Mouse (Mus musculus): ENCODE data around the gene Rufy4. TPM values are rescaled to one million over a fixed set of nuclear protein-coding genes. Genes with fewer than 3 reads are reported as not detected.
"Not testable (repeated sequence)": the region's sequence is repeated elsewhere in the genome, so short reads cannot be mapped to it uniquely, and the experiment has no call there.

Gene Rufy4
- total RNA-seq, 2 experiments from 2014 or later = 0.19 TPM; not detected in 1

DNA sequence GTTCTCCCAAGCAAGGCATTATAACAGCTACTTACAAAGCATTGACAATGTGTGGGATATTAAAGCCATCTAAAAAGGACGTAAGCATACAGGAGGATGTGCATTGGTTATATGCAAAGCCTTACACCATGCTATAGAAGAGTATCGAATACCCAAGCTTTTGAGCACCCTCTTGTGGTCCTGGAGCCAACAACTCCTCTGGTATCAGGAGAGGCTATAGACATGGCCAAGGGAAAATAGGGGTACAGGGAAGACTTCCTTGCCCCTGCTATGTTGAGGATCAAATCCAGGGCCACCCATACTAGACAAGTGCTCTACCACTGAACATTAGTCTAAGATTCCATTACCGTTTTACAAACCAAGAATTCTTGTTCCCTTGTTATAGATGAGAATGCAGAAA, 6.7 kb downstream of the Rufy4 start:
- no peak overlapping the region for H3K27ac ChIP-seq
- TF ChIP-seq CTCF (IDR thresholded peaks at IDR 0.05) = peak; percentile 37

DNA sequence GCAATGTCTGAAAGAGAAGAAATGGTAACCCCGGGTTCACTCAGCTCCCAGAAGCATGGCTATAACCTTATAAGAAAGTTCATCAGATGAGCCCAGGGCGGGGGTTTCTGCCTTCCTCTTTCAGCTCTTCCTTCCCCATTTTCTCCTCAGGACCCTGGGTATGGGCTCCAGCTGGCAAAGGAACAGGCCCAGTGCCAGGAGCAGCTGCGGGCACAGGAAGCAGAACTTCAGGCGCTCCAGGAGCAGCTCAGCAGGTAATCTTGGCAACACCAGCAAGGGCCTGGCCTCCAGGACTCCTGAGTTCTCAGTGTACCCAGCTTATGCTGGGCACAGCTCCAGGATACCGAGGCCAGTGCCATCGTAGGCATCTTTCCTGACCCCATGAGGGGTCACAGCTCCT, 8.6 kb downstream of the Rufy4 start:
- intact Hi-C loops (cut with DNase I) = no loop called here

More for the DNA sequence above, 6.7 kb downstream of the Rufy4 start:
- intact Hi-C loops (cut with DNase I) = no loop called here
- H3K4me3 ChIP-seq = no peak overlapping the region
- DNase-seq (ENCODE audit: extremely low spot score in 1 of 2, low spot score in 2 of 2) = no peak

DNA sequence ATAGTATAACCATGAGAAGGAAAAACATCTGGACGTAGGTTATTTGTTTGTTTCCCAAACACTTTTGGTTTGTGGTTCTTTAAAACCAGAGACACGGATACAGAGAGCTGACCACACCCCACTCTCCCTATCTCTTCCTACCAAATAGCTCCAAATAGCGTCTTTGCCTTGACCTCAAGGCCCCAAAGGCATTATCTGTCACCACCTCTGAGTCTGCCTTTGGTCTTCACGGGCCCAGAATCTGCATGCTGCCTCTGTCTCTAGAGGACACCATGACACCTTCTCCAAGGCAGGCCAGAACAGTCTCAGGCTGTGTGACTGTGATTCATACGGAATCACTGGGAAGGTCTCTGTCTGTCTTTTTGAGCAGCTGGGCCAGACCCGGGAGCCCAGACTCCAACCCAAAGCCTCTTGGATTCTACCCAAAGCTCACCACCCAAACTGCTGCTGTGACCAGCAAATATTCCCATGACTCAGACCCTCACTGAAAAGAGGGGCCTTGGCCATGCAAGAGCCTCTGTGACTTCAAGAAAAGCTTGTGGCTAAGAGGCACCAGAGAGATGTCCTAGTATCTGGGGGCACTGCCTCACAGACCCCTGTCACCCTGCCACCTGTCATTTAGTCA, 10.1 kb downstream of the Rufy4 start:
- Histone ChIP-seq H3K4me3 (no peak overlapping the region), H3K27ac (no peak overlapping the region)
- intact Hi-C loops (cut with DNase I) = no loop called here
- TF ChIP-seq CTCF (IDR thresholded peaks at IDR 0.05) = no peak
- DNase-seq (ENCODE audit: extremely low spot score in 1 of 2, low spot score in 2 of 2) = no peak

More for the DNA sequence above, 8.6 kb downstream of the Rufy4 start:
- no peak overlapping the region for H3K4me3 ChIP-seq
- no peak for TF ChIP-seq CTCF (IDR thresholded peaks at IDR 0.05)
- DNase-seq (ENCODE audit: extremely low spot score in 1 of 2, low spot score in 2 of 2) = no peak
- H3K27ac ChIP-seq = no peak overlapping the region

GRCm38 (mm10) chr1:74139415-74139814, 14.1 kb downstream of the Rufy4 start:
- TF ChIP-seq CTCF (IDR thresholded peaks at IDR 0.05) = peak; percentile 63
- no peak overlapping the region for H3K27ac ChIP-seq
- DNase-seq (ENCODE audit: extremely low spot score in 1 of 2, low spot score in 2 of 2) = no peak
- H3K4me3 ChIP-seq = no peak overlapping the region
- intact Hi-C loops (cut with DNase I) = no loop called here

DNA sequence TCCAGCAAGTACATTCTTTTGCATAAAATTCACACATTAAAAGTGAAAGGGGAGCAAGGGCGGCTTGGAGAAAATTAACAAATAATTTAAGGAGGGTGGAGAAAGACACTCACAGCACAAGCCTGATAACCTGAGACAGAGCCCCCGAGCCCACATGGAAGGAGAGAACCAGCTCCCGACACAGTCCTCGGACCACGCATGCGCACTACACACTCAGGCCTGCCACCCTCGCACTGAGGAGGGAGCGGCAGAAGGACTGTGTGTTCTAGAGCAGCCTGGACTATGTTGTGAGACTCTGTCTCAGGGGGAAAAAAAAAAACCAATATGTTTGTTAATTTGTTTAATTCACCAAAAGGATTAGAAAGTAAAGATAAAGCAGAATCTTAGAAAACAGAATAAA, 16.4 kb downstream of the Rufy4 start:
- DNase-seq (ENCODE audit: extremely low spot score in 1 of 2, low spot score in 2 of 2) = no peak
- no peak for TF ChIP-seq CTCF (IDR thresholded peaks at IDR 0.05)
- Histone ChIP-seq H3K4me3 (no peak overlapping the region), H3K27ac (no peak overlapping the region)
- intact Hi-C loops (cut with DNase I) = no loop called here

DNA sequence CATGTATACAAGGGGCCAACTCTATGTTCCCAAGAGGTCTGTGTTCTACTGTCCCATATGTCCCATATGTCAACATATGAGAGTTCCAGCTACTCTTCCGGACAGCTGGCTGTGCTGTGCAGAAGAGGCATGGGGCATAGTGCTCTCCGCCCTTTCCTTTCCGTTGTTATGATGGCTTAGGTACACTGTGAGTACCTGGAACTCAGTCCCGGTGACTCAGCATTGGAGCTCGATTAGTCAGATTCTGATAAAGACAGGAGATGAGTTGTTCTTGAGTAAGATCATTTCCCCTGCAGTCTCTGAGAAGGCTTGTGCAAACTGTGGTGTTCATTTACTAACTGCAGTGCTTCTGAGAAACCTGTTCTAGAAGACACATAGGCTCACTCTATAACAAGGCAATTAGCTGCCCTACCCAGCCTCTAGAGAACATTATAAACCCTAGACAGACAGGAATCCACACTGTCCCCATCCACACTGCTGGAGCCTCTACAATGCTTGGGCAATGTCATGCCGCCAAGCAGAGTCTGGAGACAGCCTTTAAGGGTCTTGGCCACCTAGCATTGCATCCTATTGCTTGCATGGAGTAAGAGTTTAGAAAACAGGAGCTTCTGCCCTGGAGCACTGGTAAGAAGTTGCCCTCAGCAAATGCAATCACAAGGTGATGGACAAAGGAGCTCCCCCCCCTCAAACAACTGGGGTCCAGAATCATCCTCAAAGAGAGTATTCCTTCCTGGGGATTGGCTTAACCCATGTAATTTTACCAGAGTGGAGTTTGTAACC, 24.0 kb downstream of the Rufy4 start:
- Histone ChIP-seq H3K4me3 (no peak overlapping the region), H3K27ac (no peak overlapping the region)
- no peak for DNase-seq (ENCODE audit: extremely low spot score in 1 of 2, low spot score in 2 of 2)
- intact Hi-C loops (cut with DNase I) = no loop called here
- TF ChIP-seq CTCF (IDR thresholded peaks at IDR 0.05) = no peak

DNA sequence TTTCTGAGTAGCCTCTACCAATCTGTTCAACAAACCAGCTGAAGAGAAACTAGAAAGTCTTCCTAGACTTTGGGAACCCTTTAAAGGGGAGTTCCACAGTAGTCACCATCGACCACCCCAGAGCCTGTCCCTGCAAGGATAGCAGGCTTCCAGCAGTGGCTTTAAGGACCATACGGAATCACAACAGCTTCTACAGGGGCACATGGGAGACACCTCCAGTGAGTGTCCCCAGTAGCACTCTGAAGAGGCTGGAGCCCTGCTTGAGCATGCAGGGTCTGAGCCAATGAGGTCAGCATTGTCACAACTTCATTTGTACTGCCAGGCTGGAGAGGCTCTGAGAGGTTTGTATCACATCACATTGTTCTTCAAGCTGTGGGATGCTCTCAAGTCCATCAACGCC, 24.8 kb downstream of the Rufy4 start:
- no peak overlapping the region for H3K27ac ChIP-seq
- no peak for TF ChIP-seq CTCF (IDR thresholded peaks at IDR 0.05)
- intact Hi-C loops (cut with DNase I) = no loop called here
- no peak overlapping the region for H3K4me3 ChIP-seq
- DNase-seq (ENCODE audit: extremely low spot score in 1 of 2, low spot score in 2 of 2) = no peak

DNA sequence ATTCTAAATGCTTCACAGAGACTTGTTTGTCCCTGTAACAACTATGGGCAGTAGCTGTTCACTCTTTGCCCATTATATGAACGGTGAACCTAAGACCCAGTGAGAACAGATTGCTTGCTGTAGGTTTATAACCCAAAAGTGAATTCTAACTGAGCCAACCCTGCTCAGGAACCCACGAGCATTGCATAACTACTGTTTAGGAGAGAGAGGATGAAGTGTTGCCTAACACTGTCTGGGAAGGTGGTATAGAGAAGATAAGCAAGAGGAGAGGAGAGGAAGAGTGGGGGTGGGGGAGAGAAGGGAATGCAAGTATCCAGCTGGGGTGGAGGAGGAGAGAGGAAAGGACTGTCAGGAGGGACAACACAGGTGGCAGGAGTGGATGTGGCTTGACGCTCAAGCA, 25.8 kb downstream of the Rufy4 start:
- Histone ChIP-seq H3K4me3 (no peak overlapping the region), H3K27ac (no peak overlapping the region)
- DNase-seq (ENCODE audit: extremely low spot score in 1 of 2, low spot score in 2 of 2) = no peak
- intact Hi-C loops (cut with DNase I) = no loop called here
- no peak for TF ChIP-seq CTCF (IDR thresholded peaks at IDR 0.05)

- intact Hi-C loops (cut with DNase I) = no loop called here
- DNase-seq (ENCODE audit: extremely low spot score in 1 of 2, low spot score in 2 of 2) = no peak
- Histone ChIP-seq H3K27ac (no peak within 1 kb of the TSS), H3K4me3 (no peak within 1 kb of the TSS)
- no peak for TF ChIP-seq CTCF (IDR thresholded peaks at IDR 0.05)
These were observed 28.3 kb downstream of the Rufy4 start, which contains the start of gene Cxcr2 for GRCm38 (mm10) chr1:74153461-74154184. Gene Cxcr2, plus strand, starts transcription at chr1:74153989.

DNA sequence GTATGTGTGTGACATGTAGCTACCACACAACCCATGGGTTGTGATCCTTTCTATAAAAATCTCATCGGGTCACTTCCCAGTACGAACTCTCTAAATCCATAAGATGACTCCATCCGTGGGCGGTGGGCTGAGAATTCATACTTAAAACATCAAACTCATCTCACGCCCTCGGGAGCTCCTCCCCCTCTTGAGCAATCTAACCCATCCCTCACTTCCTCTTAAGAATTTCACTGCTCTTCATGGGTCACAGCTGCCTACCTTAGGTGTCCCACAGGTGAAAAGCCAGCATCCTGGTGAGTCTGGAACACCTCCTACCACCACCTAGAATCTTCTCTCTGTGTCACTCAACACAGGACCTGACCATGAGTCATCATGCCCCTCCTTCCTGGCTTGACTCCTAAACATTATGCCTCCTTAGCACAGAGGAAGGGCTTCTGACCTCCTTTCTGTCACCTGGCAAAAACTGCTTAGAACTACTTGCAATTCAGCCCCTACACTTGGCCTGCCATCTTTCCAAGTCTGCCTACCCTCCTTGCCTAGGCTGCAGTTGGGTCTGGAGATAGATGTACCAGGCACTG, 30.2 kb downstream of the Rufy4 start:
- no peak overlapping the region for H3K27ac ChIP-seq
- no peak for DNase-seq (ENCODE audit: extremely low spot score in 1 of 2, low spot score in 2 of 2)
- H3K4me3 ChIP-seq = no peak overlapping the region
- no peak for TF ChIP-seq CTCF (IDR thresholded peaks at IDR 0.05)
- intact Hi-C loops (cut with DNase I) = no loop called here

DNA sequence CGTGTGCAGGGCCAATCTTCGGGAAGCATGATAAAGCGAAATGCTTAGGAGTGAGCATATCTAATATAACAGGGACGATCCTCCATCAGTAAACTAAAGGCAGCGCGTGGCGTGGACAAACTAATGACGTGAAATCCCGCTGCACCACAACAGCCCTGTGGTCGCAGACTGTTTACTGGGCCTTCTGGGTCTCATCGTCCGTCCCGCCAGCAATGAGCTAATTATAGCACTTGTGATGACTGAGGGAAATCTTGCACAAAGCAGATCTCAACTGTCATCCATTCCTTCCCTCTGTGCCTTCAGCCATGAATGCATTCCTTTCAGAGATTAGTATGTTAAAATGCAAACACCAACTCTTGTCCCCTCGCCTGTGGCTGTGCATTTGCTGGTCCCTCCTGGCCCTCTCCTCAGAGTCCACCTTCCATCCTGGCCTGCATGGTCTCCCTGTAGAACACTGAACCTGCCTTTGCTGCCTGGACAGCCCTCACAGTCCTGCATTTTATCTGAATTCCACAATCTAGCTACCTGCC, 31.1 kb downstream of the Rufy4 start:
- H3K4me3 ChIP-seq = no peak overlapping the region
- H3K27ac ChIP-seq = no peak overlapping the region
- intact Hi-C loops (cut with DNase I) = no loop called here
- no peak for TF ChIP-seq CTCF (IDR thresholded peaks at IDR 0.05)
- DNase-seq (ENCODE audit: extremely low spot score in 1 of 2, low spot score in 2 of 2) = no peak

DNA sequence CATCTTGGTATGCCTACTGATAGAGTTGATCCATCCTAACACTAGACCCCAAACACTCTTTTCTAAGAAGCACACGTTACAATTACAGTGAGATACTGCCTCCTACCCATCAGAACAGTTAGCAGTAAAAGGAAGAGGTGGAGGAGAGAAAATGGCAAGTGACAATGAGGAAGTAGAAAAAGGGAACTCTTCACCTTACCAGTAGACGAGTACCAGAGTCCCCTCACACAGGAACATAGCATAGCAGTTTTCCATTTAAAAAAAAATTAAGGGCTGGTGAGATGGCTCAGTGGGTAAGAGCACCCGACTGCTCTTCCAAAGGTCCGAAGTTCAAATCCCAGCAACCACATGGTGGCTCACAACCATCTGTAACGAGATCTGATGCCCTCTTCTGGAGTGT, 34.3 kb downstream of the Rufy4 start:
- intact Hi-C loops (cut with DNase I); H3K4me3 ChIP-seq; DNase-seq (ENCODE audit: extremely low spot score in 1 of 2, low spot score in 2 of 2); H3K27ac ChIP-seq: not testable (repeated sequence)

All from left cerebral cortex, adult 2 months (tissue).